Mouse (Mus musculus) heart, embryonic 10.5 days (tissue): Measurements from ENCODE around the gene Gm10964. TPM values are rescaled to one million over a fixed set of nuclear protein-coding genes. Genes with fewer than 3 reads are reported as not detected.

Experiments used
- DNase-seq: peaks from one replicate; pipeline ENCODE4 v3.0.0-alpha.2; 2017; ENCODE audit warnings: low spot score
- H3K27ac ChIP-seq: fragments of 300-500 bp; sonication (generic); 2 replicates; pipeline ENCODE4 v1.5.1; 2016; ENCODE audit warnings: mild to moderate bottlenecking
- H3K27me3 ChIP-seq: fragments of 300-500 bp; sonication (generic); 2 replicates; pipeline ENCODE4 v1.6.1; 2016; ENCODE audit warnings: mild to moderate bottlenecking; ENCODE audit not compliant: poor library complexity, insufficient read depth, severe bottlenecking
- H3K36me3 ChIP-seq: fragments of 300-500 bp; sonication (generic); 2 replicates; pipeline ENCODE4 v1.6.1; 2016; ENCODE audit warnings: mild to moderate bottlenecking, moderate library complexity
- H3K4me1 ChIP-seq: fragments of 300-500 bp; sonication (generic); 2 replicates; pipeline ENCODE4 v1.6.1; 2016; ENCODE audit warnings: mild to moderate bottlenecking
- H3K4me3 ChIP-seq: fragments of 300-500 bp; sonication (generic); 2 replicates; pipeline ENCODE4 v1.5.1; 2016; ENCODE audit warnings: mild to moderate bottlenecking, moderate library complexity
- H3K9me3 ChIP-seq: fragments of 300-500 bp; sonication (generic); 2 replicates; pipeline ENCODE4 v1.6.1; 2016; ENCODE audit warnings: mild to moderate bottlenecking, moderate library complexity
- WGBS: fragments of 180-500 bp; shearing (Covaris S2); methylation state at CpG from one replicate; pipeline ENCODE4 v1.1.7; 2016; 5-methylcytosine and 5-hydroxymethylcytosine counted together
- polyA plus RNA-seq: library from polyadenylated mRNA; unstranded; fragments of >200 nt; fragmentation: Nextera tagmentation; extraction: Ambion mirVana; gene quantifications from 2 replicates; pipeline ENCODE4 v1.2.1, GENCODE M21; 2016

The Gm10964 gene
- polyA plus RNA-seq, 1 experiment from 2014 or later: not detected

DNA sequence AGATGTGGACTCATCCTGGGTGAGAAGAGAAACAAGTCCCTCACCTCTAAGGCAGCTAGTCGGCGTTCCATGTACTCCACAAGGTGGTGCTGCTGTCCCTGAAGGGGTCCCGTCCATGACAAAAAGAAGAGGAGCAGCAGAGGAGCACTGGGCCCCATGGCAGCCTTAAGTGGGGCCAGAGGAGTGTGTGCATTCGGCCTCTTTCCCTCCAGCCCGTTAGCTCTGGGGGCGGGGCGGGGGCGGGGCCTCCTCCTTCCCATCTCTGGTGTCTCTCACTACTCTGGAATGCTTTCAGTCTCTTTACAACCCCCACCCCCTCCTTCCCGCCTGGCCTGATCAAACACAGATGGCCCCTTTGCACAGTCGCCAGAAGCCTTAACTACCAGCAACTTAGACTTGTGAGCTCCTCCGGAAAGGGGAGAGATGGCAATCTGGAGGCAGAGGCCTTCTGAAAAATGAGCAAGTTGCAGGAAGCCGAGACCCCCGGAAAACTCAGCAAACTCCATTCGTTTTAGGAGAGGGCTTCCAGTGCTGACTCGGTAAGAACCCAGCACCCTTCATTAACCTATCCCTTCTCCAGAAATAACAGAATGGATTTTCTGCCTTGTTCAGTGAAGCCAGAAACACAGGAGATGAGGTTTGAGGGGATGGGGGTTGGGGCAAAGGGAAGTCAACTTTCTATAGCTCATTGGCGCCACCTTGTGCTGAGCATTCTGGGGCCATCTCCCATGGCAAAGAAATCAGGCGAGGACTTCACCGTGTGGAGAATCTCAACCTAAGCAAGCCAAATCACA is 1.2 kb upstream of the Gm10964 start, which contains the start of gene Olfml3:
Gene Olfml3, minus strand, starts transcription at position 224 of the 794 bp plus-strand sequence.
- under 1% methylated on average over 18 of the region's 18 CpGs for WGBS
- DNase-seq: peak; percentile 97
- Histone ChIP-seq H3K4me1 (peaks cover 60% of the 10 kb centered on the region), H3K36me3 (peaks cover 7% of the 10 kb centered on the region; the same call in 1 of the 2 replicates), H3K27me3 (no peaks in the 10 kb centered on the region), H3K4me3 (peak within 1 kb of the TSS; percentile 53), H3K27ac (peak within 1 kb of the TSS; percentile 87), H3K9me3 (no peaks in the 10 kb centered on the region)

DNA sequence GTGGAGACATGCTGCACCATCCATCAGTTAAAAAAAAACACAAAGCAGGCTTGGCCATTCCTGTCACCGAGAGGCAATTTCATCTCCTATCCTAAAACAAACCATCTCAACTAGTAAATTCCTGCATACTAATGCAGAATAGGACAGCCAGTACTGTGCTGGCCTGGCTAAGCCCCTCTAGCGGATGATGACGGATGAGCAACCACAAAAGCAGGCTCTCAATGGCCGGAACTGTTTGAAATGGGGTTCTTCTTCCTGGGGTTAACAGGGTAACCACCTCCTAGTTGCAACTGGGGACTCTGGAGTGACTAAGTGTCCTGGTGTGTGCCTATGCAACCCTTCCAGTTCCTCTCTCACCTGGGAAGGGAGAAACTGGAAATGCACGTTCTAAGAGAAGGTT is 1.2 kb downstream of the Gm10964 start:
- Histone ChIP-seq H3K9me3 (no peaks in the 10 kb centered on the region), H3K27me3 (no peaks in the 10 kb centered on the region), H3K4me1 (peaks cover 36% of the 10 kb centered on the region), H3K4me3 (no peak overlapping the region), H3K36me3 (peaks cover 30% of the 10 kb centered on the region), H3K27ac (no peak overlapping the region)
- 51% methylated on average over 5 of the region's 5 CpGs for WGBS
- no peak for DNase-seq

DNA sequence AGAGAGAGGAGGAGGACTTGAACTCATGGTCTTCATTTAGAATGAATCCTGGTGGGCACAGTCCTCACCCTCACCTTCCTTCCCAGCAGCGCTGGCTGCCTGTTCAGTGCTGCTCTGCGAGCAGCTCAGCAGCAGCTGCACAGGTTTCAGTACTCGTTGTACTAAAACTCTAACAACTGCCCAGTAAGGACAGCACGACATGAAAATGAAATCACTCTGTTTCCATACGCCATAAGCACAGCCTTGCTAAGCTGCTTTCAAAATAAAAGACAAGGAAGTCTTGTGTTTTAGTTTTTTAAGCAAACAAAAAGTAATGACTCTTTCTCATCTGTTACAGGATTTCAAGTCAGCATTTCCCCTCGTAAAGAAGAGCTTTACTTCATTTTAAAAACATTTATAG is 4.0 kb downstream of the Gm10964 start:
- 91% methylated on average over 6 of the region's 6 CpGs for WGBS
- Histone ChIP-seq H3K4me1 (peaks cover 13% of the 10 kb centered on the region; the same call in 1 of the 2 replicates), H3K27me3 (no peaks in the 10 kb centered on the region), H3K36me3 (peaks cover 55% of the 10 kb centered on the region), H3K9me3 (no peaks in the 10 kb centered on the region), H3K4me3 (no peak overlapping the region), H3K27ac (no peak overlapping the region)
- no peak for DNase-seq

DNA sequence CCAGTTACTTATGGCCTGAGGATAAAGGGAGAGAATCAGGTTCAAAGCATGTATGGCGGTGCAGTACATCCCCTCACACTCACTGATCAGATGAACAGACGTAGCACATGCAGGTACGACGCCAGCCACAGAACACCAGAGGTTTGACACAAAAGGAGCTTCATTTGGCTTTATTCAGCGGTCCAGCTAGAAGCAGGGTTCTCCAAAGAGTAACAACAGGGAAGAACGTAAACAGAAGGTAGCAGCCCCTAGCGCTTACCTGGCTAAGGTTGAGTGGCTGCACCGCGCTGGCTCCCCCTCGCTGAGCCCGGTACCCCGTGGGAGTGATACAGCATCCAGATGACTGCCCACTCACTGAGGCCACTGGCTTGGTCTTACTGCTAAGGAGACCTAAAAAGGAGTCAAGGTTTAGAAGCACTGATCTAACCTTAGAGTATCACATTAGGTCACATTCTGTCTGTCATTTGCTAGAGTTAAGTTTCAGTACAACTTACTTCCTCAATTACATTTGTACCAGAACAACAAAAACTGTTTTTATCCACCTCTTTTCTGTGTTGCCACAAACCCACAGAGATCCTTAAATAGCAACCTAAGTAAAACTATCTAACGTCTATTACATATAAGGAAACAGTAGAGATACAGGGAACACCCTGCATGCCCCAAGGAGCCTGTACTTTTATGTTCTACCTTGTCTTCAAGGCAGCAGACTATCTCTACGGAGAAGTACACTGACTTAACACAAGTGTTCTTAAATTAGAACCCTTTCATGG is 6.0 kb downstream of the Gm10964 start:
- peaks cover 5% of the 10 kb centered on the region; the same call in 1 of the 2 replicates for H3K4me1 ChIP-seq
- H3K27me3 ChIP-seq: no peaks in the 10 kb centered on the region
- H3K9me3 ChIP-seq: no peaks in the 10 kb centered on the region
- no peak overlapping the region for H3K4me3 ChIP-seq
- no peak overlapping the region for H3K27ac ChIP-seq
- peaks cover 75% of the 10 kb centered on the region for H3K36me3 ChIP-seq
- WGBS: 89% methylated on average over 14 of the region's 14 CpGs
- DNase-seq: no peak

DNA sequence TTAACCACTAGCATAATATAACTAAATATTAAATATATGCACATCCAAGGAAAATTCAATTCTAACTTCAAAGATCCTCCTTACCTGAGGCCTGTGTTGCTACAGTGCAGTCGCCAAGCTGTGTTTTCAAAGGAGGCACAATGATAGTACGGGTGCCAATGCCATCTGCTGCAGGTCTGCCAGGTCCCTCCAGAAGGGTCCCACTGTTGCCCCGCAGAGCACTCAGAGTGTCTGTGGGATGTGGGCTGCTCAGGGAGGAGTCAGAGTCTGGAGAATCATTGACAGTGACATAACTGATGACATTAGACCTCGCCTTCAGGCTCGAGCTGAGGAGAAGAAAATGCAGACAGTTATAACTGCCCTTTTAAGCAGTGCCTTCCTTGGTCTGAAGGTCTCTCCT is 7.5 kb downstream of the Gm10964 start:
- Histone ChIP-seq H3K4me1 (0 out of 2 replicates have a peak, but pooled peaks cover 5% of the 10 kb centered on the region), H3K9me3 (no peaks in the 10 kb centered on the region), H3K27ac (no peak overlapping the region), H3K27me3 (no peaks in the 10 kb centered on the region), H3K4me3 (no peak overlapping the region), H3K36me3 (peaks cover 79% of the 10 kb centered on the region)
- no peak for DNase-seq
- WGBS: 87% methylated on average over 5 of the region's 5 CpGs

DNA sequence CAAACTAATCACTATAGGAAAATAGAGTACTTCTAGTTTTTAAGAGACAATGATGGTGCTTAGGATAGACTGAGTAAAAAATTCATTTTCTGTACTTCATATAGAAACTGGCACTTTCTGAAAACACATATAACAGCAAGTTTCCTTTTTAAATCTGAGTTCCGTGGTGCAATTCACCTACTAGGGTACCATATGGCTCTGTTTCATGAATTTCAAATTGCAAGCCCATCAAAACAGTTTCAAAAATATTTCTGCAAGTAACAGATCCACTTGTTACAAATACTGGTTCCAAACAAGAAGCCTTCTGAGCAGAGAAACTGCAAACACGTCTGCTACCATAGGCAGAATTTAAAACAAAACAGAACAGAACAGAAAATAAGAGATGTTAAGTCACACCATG is 12.4 kb downstream of the Gm10964 start:
- Histone ChIP-seq H3K4me3 (no peak overlapping the region), H3K9me3 (no peaks in the 10 kb centered on the region), H3K36me3 (peaks cover 67% of the 10 kb centered on the region), H3K4me1 (peaks cover 13% of the 10 kb centered on the region; the same call in 1 of the 2 replicates), H3K27me3 (no peaks in the 10 kb centered on the region), H3K27ac (no peak overlapping the region)
- 89% methylated on average over 2 of the region's 2 CpGs for WGBS
- no peak for DNase-seq

DNA sequence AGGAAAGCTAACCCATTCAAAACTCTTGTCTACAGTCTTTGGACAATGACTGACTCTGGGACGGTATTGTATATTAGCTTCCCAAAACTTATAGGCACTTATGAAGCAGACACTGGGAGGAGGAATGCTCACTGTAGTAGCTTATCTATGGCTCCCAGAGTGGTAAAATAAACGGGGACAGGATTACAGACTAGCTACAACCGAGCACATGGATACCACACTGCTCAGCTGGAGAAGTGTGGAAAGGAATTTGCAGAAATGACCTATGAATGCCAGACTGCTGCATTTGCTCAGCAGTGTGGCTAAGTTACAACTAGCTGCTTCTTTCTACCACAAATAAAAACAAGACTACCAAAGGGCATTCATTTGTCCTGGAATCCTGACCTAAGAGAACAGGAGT is 16.2 kb downstream of the Gm10964 start:
- Histone ChIP-seq H3K4me1 (peaks cover 13% of the 10 kb centered on the region; the same call in 1 of the 2 replicates), H3K27me3 (no peaks in the 10 kb centered on the region), H3K9me3 (no peaks in the 10 kb centered on the region), H3K4me3 (no peak overlapping the region), H3K36me3 (peaks cover 62% of the 10 kb centered on the region), H3K27ac (no peak overlapping the region)
- WGBS: 21% methylated on average over 3 of the region's 3 CpGs
- no peak for DNase-seq

DNA sequence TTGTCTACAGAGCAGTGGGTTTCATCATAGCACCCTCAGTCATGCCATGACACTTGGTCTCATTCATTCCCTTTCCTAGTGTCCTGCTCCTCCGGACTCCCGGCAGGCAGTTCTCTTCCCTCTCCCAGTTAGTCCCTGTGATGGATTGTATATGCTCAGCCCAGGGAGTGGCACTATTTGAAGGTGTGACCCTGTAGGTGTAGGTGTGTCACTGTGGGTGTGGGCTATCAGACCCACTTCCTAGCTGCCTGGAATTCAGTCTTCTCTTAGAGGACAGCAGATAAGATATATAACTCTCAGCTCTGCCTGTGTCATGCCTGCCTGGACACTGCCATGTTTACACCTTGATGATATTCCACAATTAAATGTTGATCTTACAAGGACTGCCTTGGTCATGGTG is 17.8 kb downstream of the Gm10964 start:
- DNase-seq: no peak
- Histone ChIP-seq H3K27me3 (no peaks in the 10 kb centered on the region), H3K36me3 (peaks cover 71% of the 10 kb centered on the region), H3K27ac (no peak overlapping the region), H3K4me1 (peaks cover 13% of the 10 kb centered on the region; the same call in 1 of the 2 replicates), H3K9me3 (no peaks in the 10 kb centered on the region), H3K4me3 (no peak overlapping the region)
- WGBS: 86% methylated on average over 2 of the region's 2 CpGs

DNA sequence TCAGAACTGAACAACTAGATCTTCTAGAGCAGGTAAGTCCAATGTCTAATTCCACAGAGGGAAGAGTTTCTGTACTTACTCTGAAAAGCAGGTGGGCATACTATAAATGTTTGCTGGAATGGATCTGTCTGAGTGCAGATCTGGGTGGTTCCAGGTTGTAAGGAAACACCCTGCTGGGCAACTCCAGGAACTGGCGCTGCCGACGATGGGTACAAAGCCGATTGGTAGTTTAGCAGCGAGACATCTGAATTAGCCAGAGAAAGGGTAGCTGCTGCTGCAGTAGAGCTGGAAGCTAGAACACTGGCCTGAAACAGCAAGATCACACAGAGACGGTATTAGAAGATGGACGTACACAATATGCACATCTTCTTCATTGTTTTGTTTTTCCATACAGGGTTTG is 19.3 kb downstream of the Gm10964 start:
- Histone ChIP-seq H3K36me3 (peaks cover 74% of the 10 kb centered on the region), H3K9me3 (no peaks in the 10 kb centered on the region)
- no peak for DNase-seq

DNA sequence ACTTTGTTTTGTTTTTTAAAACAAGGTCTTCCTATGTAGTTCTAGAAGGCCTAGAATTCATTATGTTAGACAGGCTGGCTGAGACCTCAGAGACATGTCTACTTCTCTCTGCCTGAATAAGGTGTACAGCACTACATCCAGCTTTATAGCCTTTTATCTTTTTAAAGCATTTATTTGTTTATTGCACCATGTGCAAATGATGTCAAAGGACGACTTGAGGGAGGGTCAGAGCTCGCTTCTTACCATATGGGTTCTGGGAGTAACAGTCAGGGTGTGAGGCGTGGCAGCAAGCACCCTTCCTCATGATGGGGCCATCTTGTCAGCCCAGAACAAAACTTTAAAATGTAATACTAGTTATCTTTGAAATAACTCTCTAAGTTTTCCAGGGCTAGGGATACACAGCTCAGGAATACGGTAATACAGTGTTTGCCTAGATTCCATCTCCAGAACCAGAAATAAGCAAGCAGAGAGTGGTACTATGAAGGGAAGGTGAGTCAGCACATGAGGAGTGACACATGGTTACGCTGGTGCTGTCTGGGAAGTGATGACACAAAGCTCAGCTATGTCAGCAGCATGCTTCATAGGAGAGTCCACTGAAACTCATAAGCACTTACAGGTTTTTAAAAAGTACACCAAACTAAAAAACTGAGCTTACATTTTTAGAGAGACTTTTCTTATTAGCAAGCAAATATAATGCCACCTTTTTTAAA is 20.2 kb downstream of the Gm10964 start:
- WGBS: 78% methylated on average over 5 of the region's 5 CpGs

More for the DNA sequence above, 19.3 kb downstream of the Gm10964 start:
- WGBS: 89% methylated on average over 7 of the region's 7 CpGs
- Histone ChIP-seq H3K4me3 (no peak overlapping the region), H3K27ac (no peak overlapping the region), H3K4me1 (peaks cover 13% of the 10 kb centered on the region; the same call in 1 of the 2 replicates), H3K27me3 (no peaks in the 10 kb centered on the region)

DNA sequence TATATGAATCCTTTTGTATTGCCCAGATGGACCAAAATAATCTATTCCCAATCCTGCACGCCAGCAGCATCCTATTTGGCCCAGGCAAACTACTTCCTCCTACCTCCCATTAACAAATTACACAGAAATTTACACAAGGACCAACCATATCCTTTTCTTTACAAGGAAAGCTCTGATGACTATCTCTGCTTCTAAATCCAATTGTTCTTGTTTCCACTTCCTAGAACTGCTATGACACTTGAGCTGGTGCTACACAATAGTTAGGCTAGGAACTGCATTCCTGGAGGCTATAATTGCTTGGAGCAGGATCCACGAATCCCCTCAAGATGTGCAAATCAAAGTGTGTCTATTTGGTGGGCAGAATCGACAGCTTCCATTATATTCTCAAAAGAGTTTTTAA is 27.6 kb downstream of the Gm10964 start:
- WGBS: 74% methylated on average over 3 of the region's 3 CpGs
- Histone ChIP-seq H3K4me3 (no peak overlapping the region), H3K9me3 (no peaks in the 10 kb centered on the region), H3K36me3 (peaks cover 46% of the 10 kb centered on the region), H3K27me3 (no peaks in the 10 kb centered on the region), H3K4me1 (peaks cover 8% of the 10 kb centered on the region; the same call in 1 of the 2 replicates), H3K27ac (no peak overlapping the region)
- DNase-seq: no peak

More for the DNA sequence above, 20.2 kb downstream of the Gm10964 start:
- Histone ChIP-seq H3K9me3 (no peaks in the 10 kb centered on the region), H3K27me3 (no peaks in the 10 kb centered on the region), H3K27ac (no peak overlapping the region), H3K4me3 (no peak overlapping the region), H3K4me1 (peaks cover 13% of the 10 kb centered on the region; the same call in 1 of the 2 replicates), H3K36me3 (peaks cover 71% of the 10 kb centered on the region)
- DNase-seq: no peak

DNA sequence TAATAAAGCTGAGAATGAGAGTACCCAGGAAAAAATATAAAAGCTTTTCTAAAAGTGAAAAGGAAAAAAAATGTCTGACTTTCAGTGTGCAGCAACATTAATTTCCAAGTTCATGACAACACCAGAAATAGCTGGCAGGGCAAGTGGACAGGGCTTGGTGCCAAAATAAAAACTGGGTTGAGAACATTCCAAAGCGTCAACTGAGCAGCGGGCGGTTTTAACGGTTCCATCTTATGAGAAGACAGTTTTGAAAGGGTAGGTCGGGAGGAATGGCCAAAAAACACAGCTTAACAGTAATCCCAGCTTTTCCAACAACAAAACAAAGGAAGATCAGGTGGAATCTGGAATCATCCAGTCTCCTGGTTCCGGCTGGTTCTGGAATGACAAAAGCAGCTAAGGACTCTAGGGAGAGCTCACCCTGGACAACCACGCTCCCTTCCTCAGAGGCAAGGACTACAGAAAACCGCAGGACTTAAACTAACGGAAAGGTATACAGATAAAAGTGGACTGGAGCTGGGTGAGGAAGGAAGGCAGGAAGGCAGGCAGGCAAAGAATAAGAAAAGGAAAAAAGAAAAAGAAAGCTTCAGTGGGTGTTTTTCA is 32.5 kb downstream of the Gm10964 start:
- Histone ChIP-seq H3K9me3 (no peaks in the 10 kb centered on the region), H3K36me3 (peaks cover 31% of the 10 kb centered on the region), H3K27me3 (no peaks in the 10 kb centered on the region), H3K4me3 (no peak overlapping the region), H3K4me1 (peaks cover 18% of the 10 kb centered on the region; the same call in 1 of the 2 replicates), H3K27ac (peak overlapping the region; percentile 56; the same call in 1 of the 2 replicates)
- DNase-seq: no peak
- WGBS: 70% methylated on average over 9 of the region's 9 CpGs
